Mouse (Mus musculus) spleen, adult 2 months (tissue): ENCODE data around the gene Armc5. TPM values are rescaled to one million over a fixed set of nuclear protein-coding genes. Genes with fewer than 3 reads are reported as not detected.

Source experiments
- DNase-seq, 2 experiments: peaks; one replicate each; pipeline versions ENCODE4 v3.0.0 to v3.0.0-alpha.2; 2012 to 2021; ENCODE audit warnings: low spot score in 2 of 2, low read depth in 1 of 2
- H3K27ac ChIP-seq: fragments of 200-500 bp; 2 replicates; pipeline ENCODE4 v1.5.1; 2012; ENCODE audit warnings: low read length, inconsistent platforms; ENCODE audit not compliant: insufficient read depth
- H3K27me3 ChIP-seq: fragments of 200-500 bp; 2 replicates; pipeline ENCODE4 v1.6.1; 2012; ENCODE audit warnings: mild to moderate bottlenecking, moderate library complexity, low read length, inconsistent platforms; ENCODE audit not compliant: control insufficient read depth, insufficient read depth
- H3K36me3 ChIP-seq: fragments of 200-500 bp; 2 replicates; pipeline ENCODE4 v1.6.1; 2012; ENCODE audit warnings: mild to moderate bottlenecking, low read length, inconsistent platforms; ENCODE audit not compliant: control insufficient read depth, insufficient read depth
- H3K4me1 ChIP-seq: fragments of 200-500 bp; 2 replicates; pipeline ENCODE4 v1.6.1; 2011; ENCODE audit warnings: inconsistent platforms; ENCODE audit not compliant: control insufficient read depth, insufficient read depth, insufficient read length
- H3K4me3 ChIP-seq: fragments of 200-500 bp; 2 replicates; pipeline ENCODE4 v1.5.1; 2011; ENCODE audit warnings: mild to moderate bottlenecking, inconsistent platforms; ENCODE audit not compliant: insufficient read depth, insufficient read length; ENCODE audit errors: extremely low read depth
- CTCF ChIP-seq: fragments of 200-500 bp; IDR thresholded peaks from 2 replicates; pipeline ENCODE4 v1.5.1; 2011; ENCODE audit warnings: mild to moderate bottlenecking, inconsistent platforms; ENCODE audit not compliant: insufficient read depth, insufficient read length, insufficient replicate concordance; ENCODE audit errors: extremely low read depth
- POLR2A ChIP-seq: fragments of 200-500 bp; IDR thresholded peaks from 2 replicates; pipeline ENCODE4 v1.6.1; 2011; ENCODE audit warnings: low read depth, low read length, inconsistent platforms
- WGBS: fragments of 180-500 bp; shearing (Covaris S2); methylation state at CpG from one replicate; pipeline ENCODE4 v1.1.7; 2018; 5-methylcytosine and 5-hydroxymethylcytosine counted together
- polyA plus RNA-seq: library from polyadenylated mRNA; depleted of rRNA; stranded (reverse); fragments of >200 nt; gene quantifications from 2 replicates; pipeline ENCODE4 v1.2.3, GENCODE M21; 2012

Gene Armc5
- polyA plus RNA-seq, 1 experiment = 32.9 TPM

- WGBS = 81% methylated on average over 7 of the region's 7 CpGs
- no peak for TF ChIP-seq POLR2A
- TF ChIP-seq CTCF = no peak
- Histone ChIP-seq H3K4me3 (no peak overlapping the region), H3K27ac (no peak overlapping the region), H3K4me1 (no peaks in the 10 kb centered on the region), H3K36me3 (peaks cover 9% of the 10 kb centered on the region), H3K27me3 (no peaks in the 10 kb centered on the region)
- no peak for DNase-seq
These were observed 30.7 kb downstream of the Armc5 start for GRCm38 (mm10) chr7:128267813-128268212.

GRCm38 (mm10) chr7:128270431-128270850 is 33.3 kb downstream of the Armc5 start:
- H3K4me1 ChIP-seq = no peaks in the 10 kb centered on the region
- DNase-seq = no peak
- no peak overlapping the region for H3K27ac ChIP-seq
- TF ChIP-seq CTCF (no peak), POLR2A (no peak)
- H3K4me3 ChIP-seq = no peak overlapping the region
- WGBS = 73% methylated on average over 13 of the region's 13 CpGs
- no peaks in the 10 kb centered on the region for H3K27me3 ChIP-seq
- H3K36me3 ChIP-seq = peaks cover 19% of the 10 kb centered on the region

DNA sequence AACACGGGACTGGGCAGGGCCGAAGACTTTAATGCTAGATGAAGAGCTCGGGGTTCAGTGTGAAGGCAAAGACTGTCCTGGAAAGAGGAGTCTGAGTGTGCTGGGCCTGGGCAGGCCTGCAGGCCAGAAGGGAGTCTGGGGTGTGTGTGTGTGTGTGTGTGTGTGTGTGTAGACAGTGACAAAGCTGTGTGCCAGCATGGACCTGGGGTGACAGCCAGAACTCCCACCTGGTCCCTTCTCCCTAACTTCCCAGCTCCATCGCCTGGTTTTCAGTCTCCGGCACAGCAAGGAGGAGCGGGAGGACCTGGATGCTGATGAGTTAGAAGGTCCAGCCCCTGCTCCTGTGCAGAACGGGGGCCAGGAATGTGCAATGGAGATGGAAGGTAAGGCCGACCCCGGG is 34.4 kb downstream of the Armc5 start:
- H3K4me1 ChIP-seq = no peaks in the 10 kb centered on the region
- H3K27me3 ChIP-seq = no peaks in the 10 kb centered on the region
- no peak overlapping the region for H3K27ac ChIP-seq
- WGBS = 93% methylated on average over 9 of the region's 9 CpGs
- no peak for DNase-seq
- H3K4me3 ChIP-seq = no peak overlapping the region
- no peak for TF ChIP-seq CTCF
- no peak for TF ChIP-seq POLR2A
- H3K36me3 ChIP-seq = peaks cover 25% of the 10 kb centered on the region

GRCm38 (mm10) chr7:128276051-128276450 is 38.9 kb downstream of the Armc5 start:
- Histone ChIP-seq H3K4me1 (no peaks in the 10 kb centered on the region), H3K27ac (no peak overlapping the region), H3K27me3 (no peaks in the 10 kb centered on the region), H3K4me3 (no peak overlapping the region), H3K36me3 (peaks cover 25% of the 10 kb centered on the region)
- no peak for TF ChIP-seq POLR2A
- TF ChIP-seq CTCF = no peak
- no peak for DNase-seq
- WGBS = 94% methylated on average over 6 of the region's 6 CpGs

DNA sequence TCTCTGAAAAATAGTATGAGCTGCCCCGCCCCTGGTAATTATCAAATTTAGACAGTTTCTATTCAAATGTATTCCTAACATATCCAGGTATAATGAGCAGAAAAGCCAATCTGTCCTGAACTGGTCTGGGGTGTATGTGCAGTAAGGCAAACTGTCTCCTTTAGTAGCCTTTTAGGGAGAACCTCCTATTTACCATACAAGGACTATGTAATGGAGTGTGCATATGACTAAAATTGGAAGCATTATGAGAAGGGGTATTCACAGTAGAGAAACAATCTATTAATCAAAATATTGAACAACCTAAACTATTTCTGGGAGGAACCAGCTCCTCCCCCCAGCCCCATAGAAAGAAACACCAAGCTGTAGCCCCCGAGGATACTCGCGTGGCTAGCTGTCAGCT is 42.6 kb downstream of the Armc5 start:
- no peak overlapping the region for H3K27ac ChIP-seq
- DNase-seq = no peak

GRCm38 (mm10) chr7:128281765-128282164 is 44.6 kb downstream of the Armc5 start:
- Histone ChIP-seq H3K36me3 (no peaks in the 10 kb centered on the region; the same call in 1 of the 2 replicates), H3K27ac (no peak overlapping the region), H3K4me1 (no peaks in the 10 kb centered on the region), H3K27me3 (no peaks in the 10 kb centered on the region), H3K4me3 (no peak overlapping the region)
- TF ChIP-seq CTCF (no peak), POLR2A (no peak)
- 88% methylated on average over 11 of the region's 11 CpGs for WGBS
- no peak for DNase-seq

More for the DNA sequence above, 42.6 kb downstream of the Armc5 start:
- TF ChIP-seq CTCF = no peak
- TF ChIP-seq POLR2A = no peak
- H3K27me3 ChIP-seq = no peaks in the 10 kb centered on the region
- H3K4me3 ChIP-seq = no peak overlapping the region
- peaks cover 11% of the 10 kb centered on the region for H3K36me3 ChIP-seq
- no peaks in the 10 kb centered on the region for H3K4me1 ChIP-seq
- 94% methylated on average over 4 of the region's 4 CpGs for WGBS

DNA sequence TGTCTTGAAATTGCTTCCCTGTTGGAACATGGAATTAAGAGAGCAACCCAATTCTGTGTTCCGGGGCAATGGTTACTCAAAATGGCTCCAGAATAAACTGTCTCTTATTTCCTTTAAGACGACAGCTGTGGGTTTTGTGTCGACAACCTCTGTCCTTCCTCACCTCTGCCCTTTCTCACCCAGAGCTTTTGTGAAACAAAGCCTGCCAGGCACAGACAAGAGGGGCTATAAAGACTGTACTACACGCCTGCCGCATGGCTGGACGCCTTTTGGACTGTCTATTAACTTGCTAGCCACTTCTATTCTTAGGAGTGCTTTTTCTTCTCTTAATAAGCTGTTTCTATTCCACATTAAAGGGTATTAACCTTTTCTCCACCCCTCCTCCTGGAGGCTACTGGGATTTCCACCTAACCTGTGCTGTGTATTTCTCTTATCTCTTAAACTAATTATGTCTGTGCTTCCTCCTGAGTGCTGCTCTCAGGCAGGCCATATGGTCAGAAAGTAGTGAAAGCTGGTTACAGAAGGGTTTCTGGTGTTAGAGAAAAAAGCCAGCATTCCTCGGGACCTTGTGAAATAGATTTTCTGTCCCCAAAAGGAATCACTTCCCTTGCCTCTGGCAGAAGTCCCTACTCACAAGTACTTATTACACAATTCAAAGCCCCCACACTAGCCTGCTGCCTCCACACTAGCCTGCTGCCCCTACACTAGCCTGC is 45.5 kb downstream of the Armc5 start:
- H3K27ac ChIP-seq = no peak overlapping the region

More for the DNA sequence above, 45.5 kb downstream of the Armc5 start:
- Histone ChIP-seq H3K4me3 (no peak overlapping the region), H3K4me1 (no peaks in the 10 kb centered on the region), H3K36me3 (peaks cover 3% of the 10 kb centered on the region; the same call in 1 of the 2 replicates), H3K27me3 (no peaks in the 10 kb centered on the region)
- TF ChIP-seq POLR2A (no peak), CTCF (no peak)
- DNase-seq = no peak
- 80% methylated on average over 7 of the region's 7 CpGs for WGBS
